Mouse (Mus musculus) adipose tissue, adult 10 weeks (tissue): ENCODE data around the gene Rnf215. TPM values are rescaled to one million over a fixed set of nuclear protein-coding genes. Genes with fewer than 3 reads are reported as not detected.

Source experiments
- polyA plus RNA-seq: library from polyadenylated mRNA; stranded (reverse); fragments of 350-450 nt; fragmentation: Illumina TruSeq; extraction: RNeasy Lipid Tissue Mini Kit (QIAGEN cat#74804); gene quantifications from one replicate; pipeline ENCODE4 v1.2.3, GENCODE M21; 2014; ENCODE audit warnings: low read depth, low replicate concordance

Rnf215 gene
- 19.0 TPM for polyA plus RNA-seq

DNA sequence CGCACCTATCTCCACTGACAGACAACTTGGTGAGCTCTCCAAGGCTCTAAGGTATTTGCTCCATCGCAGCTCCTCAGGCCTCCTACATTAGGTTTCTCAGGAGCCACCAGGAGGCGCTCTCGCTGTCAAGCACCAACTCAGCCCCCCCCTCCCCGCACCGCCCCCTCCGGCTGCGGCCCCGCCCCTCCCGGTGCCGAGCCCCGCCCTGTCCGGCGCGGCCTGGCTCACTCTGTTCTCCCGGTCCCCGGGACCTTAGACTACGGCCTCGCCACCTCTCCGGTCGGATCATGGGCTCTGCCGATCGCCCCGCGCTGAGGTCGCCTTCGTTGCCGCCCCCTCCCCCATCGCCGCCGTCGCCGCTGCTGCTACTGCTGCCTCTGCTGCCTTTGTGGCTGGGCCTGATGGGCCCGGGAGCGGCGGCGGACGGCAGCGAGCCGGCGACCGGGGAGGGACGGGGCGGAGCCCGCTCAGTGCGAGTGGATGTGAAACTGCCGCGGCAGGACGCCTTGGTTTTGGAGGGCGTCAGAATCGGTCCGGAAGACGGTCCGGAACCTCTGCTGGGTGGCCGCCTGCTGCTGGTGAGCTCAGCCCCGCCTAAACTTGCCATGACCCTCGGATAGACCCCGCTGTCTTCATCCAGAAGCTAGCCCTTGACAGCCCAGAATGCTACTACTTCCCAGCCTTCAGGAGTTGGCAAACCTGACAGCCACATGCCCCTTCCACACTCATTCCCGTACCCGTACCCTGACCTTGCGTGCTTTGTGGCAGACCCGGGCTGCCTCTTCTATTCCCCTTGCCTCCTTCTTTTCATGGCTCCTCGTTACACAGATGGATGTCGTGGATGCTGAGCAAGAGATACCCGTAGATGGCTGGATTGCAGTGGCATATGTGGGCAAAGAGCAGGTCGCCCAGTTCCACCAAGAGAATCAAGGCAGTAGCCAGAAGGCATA lies at the start of gene Rnf215:
Gene Rnf215 (plus strand): TSS at position 217 of the 950 bp plus-strand sequence.

DNA sequence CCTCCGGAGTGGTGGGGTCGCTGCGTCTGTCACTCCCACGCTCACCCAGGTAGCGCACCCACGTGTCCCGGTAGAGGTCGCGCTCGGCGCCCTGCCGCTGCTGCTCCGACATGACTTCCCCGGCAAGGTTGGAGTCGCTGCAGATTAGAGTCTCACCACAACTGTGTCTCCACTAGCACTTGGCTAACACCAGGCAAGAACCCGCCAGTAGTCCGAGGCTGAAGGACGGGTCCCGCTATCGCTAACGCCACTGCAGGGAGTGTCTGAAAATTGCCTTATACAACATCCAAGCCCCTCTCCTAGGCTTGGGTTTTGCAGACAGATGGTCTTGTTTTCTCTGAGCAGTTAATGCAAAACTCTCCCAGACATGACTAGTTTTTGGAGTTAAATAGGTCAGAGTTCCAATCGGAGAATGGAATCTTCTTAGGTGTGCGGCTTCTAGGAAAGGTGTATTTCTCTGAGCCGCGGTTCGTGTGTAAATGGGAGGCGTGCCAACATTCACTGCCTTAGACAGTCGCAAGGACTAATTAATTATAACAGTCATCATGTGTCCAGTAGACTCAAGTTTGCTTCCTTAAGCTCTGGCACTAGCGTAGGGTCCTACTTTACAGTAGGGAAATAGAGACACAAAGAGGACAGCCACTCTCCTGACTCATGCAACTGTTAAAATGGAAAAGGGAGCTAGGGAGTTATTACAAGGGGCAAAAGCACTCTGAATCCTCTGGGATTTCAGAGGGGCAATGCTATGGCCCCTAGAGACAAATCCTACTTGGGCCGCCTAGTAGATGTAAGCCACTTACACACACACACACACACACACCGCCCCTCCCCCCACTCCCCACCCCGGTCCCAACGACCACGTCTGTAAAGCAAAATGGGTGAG lies 39.6 kb upstream of the Rnf215 start, which contains the start of gene Mtfp1:
Gene Mtfp1 (minus strand): TSS at position 275 of the 883 bp plus-strand sequence.

DNA sequence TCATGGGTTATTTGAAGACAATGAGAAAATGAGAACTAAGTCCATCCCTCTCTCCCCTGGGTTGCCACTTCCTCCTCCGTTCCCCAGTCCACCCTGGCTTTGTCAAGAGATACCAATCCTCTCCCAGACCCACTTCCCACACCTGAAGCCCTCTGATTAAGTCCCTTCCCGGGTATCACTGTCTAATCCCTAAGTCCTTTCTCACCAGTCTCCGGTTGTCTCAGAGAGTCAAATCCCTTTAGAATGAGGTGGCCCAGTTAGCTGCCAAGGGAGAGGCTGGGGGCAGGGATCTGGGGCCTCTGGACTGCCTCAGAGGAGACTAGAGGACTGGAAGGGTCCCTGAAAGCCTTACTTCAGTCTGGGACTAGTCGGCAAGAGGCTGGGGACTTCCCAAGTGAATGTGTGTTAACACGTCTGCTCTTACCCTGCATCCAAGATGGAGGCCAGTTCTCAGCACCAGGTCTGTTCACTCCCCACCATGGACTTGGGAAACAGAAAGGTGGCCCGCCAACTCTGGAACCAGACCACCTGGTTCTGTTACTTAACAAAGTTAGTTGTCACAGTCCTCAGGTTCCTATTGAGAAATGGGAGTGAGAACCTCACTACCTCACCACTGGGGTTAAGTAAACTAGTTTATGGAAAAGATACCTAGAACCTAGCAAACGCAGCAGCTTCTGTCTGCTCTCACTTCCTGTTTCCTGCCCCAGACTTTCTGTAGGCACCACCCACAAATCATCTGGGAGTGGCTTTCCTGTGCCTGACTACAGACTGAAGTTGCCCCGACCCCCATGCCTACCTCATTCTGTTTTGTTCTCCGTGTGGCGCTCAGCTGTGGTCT lies 12.0 kb upstream of the Rnf215 start, which contains the start of gene Sec14l2:
Gene Sec14l2 (minus strand): TSS at position 674 of the 838 bp plus-strand sequence.

DNA sequence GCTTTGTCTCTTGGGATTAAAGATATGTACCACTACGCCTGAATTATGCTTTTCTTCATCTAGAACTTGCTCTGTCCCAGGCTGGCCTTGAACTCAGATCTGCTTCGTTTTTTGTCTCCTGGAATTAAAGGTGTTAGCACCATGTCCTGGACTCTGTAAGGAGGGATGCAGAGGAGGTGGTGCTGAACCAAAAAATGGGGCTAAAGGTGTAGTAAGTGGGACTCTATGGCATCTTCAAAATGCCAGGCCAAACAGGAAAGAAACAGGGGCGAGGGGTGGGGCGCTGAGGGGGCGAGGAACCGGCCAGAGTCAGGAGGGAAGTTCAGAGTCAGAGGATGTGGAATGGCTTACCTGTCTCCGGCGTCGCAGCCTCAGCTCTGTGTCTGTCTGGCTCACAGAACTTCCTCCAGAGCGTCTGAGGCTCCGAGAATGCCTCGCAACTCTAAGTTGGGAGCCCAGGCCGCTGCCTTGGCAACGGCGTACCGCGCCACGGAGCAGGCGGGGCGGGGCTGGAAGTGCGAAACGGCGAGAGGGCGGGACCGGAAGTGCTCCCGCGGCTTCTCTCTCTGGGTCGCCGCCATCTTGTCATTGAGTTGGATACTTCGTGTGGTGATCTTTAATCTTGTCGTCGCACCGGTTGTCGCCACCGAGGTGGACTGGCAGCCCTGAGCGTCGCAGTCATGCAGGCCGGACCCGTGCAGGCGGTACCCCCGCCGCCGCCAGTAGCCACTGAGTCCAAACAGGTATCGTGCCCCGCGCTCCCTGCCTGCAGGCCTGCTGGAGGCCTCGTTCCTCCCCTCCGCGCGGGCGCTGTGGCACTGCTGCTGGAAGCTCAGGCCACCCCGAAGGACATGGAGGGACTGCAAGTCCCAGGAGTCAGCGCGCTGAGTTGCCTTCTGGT lies 25.1 kb downstream of the Rnf215 start, which contains the start of the genes Ccdc157 and Sf3a1:
Gene Ccdc157 (minus strand): TSS at position 486 of the 901 bp plus-strand sequence.
Gene Sf3a1 (plus strand): TSS at position 543 of the 901 bp plus-strand sequence.

DNA sequence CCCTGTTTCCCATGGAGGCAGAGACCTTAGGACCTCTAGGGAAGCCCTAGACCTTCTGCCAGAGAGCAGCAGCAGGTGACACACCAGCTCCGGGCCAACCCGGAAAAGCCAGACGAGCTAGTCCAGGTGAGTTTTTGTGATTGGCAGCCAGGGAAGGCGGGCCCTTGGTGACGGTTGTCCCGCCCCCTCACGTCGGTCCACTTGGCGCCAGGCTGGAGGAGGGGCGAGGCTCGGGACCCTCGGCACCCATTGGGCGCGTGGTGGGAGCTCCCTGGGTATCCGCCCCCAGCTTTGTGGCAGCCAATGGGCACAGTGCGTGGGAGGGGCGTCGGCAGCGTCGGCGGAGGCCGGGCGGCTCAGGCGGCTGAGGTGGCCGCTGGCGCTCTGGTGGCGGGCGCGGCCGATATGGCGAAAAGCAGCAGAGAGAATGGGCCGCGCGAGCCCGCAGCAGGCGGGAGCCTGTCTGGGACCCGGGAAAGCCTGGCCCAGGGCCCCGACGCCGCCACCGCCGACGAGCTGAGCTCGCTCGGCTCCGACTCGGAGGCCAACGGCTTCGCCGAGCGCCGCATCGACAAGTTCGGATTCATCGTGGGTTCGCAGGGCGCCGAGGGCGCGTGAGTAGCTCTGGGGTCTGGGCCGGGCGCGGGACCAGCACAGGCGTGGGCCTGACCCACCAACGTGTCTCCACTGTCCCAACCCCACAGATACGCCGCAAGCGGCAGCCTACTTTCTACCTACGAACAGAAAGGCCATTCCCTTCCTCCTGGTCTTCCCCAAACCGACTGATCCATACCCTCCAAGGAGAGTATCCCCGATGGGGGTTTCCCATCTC lies 51.7 kb downstream of the Rnf215 start, which contains the start of gene Tbc1d10a:
Gene Tbc1d10a (plus strand): TSS at position 304 of the 832 bp plus-strand sequence.

Other genes with a start within 250 kb of the Rnf215 start
- gene 4921536K21Rik, start 240.1 kb upstream of the Rnf215 start, polyA plus RNA-seq, result 3.8 TPM
- gene Dusp18, start 240.0 kb upstream of the Rnf215 start, polyA plus RNA-seq, result 10.4 TPM
- 8.2 TPM for gene Slc35e4, start 220.5 kb upstream of the Rnf215 start, polyA plus RNA-seq
- gene Tcn2, start 203.0 kb upstream of the Rnf215 start, polyA plus RNA-seq, result 96.0 TPM
- 32.2 TPM for gene Pes1, start 171.2 kb upstream of the Rnf215 start, polyA plus RNA-seq
- gene 4930556J24Rik, start 158.4 kb upstream of the Rnf215 start, polyA plus RNA-seq, result not detected
- gene Gal3st1, start 151.6 kb upstream of the Rnf215 start, polyA plus RNA-seq, result 0.57 TPM
- gene Sec14l4, start 103.7 kb upstream of the Rnf215 start, polyA plus RNA-seq, result 4.6 TPM
- gene Sec14l3, start 70.4 kb upstream of the Rnf215 start, polyA plus RNA-seq, result 0.29 TPM
- gene Mtfp1, start 39.8 kb upstream of the Rnf215 start, polyA plus RNA-seq, result 7.8 TPM
- gene Sec14l2, start 11.8 kb upstream of the Rnf215 start, polyA plus RNA-seq, result 18.2 TPM
- 11.7 TPM for gene Ccdc157, start 25.1 kb downstream of the Rnf215 start, polyA plus RNA-seq
- gene Sf3a1, start 25.1 kb downstream of the Rnf215 start, polyA plus RNA-seq, result 21.6 TPM
- gene Tbc1d10a, start 51.6 kb downstream of the Rnf215 start, polyA plus RNA-seq, result 28.6 TPM
- gene Castor1, start 83.0 kb downstream of the Rnf215 start, polyA plus RNA-seq, result 10.4 TPM
- gene Osm, start 101.2 kb downstream of the Rnf215 start, polyA plus RNA-seq, result 0.30 TPM
- 2.0 TPM for gene Lif, start 122.4 kb downstream of the Rnf215 start, polyA plus RNA-seq